Mouse (Mus musculus) adrenal gland, adult 2 months (tissue): ENCODE measurements at regions not wholly inside any gene's neighbourhood (a gene's known extent, or its start where the extent isn't known, plus 50 kb on each side); places are given as distances from the start of the nearest gene placed in this dataset.

ENCODE experiments used
- DNase-seq: peaks from one replicate; pipeline ENCODE4 v3.0.0; 2021

DNA sequence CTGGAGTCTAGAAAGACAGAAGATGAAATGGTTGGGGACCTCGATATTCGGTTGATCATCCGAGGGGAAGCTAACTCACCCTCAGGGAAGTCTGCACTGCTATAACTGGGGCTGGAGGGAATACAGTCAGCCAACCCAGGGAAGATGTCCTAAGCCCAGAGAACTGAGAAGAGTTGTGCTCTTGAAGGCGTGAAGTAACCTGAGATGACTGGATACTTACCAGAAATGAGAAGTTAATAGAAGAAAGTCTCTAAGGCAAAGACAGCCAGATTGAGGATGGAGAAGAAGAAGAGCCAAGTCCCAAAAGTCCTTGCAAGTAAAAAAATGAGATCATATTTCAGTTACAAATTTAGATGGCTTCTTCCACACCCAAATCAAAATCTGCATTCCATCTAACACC lies 146.5 kb upstream of the Usp24 start:
- no peak for DNase-seq

DNA sequence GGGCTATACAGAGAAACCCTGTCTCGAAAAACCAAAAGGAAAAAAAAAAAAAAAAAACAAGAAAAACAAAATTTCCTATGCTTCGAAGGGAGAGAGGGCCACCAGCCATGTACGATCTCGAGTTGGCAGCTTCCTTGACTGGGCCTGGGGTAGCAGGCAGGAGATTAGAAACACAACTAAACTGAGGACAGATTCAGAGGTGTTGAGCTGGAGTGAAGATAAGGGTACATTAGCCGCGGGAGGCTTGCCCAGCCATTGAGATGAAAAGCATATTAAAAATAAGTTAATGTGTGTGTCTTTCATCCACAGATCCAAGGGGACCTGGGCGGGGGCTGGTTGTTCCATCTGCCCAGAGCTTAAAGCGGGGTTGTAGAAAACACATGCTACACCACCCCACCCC lies 145.3 kb upstream of the Usp24 start:
- no peak for DNase-seq

DNA sequence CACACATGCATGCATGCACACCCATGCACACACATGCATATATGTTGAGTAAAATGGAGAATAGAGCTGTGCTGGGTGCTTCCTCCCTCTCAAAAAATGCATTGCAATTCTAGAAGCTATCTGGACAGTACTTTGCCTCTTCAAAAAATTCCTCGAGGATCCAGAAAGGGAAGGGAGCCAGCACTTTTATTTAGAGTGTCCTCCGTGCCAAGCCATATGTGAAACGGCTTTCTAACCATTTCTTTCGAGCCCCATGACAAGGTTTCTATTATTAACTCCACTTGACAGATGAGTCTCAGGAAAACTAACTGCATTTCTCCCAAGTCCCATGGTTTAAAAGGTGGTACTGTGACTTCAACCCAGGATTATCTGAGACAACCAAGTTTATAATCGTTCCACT lies 140.7 kb upstream of the Usp24 start:
- DNase-seq: no peak

DNA sequence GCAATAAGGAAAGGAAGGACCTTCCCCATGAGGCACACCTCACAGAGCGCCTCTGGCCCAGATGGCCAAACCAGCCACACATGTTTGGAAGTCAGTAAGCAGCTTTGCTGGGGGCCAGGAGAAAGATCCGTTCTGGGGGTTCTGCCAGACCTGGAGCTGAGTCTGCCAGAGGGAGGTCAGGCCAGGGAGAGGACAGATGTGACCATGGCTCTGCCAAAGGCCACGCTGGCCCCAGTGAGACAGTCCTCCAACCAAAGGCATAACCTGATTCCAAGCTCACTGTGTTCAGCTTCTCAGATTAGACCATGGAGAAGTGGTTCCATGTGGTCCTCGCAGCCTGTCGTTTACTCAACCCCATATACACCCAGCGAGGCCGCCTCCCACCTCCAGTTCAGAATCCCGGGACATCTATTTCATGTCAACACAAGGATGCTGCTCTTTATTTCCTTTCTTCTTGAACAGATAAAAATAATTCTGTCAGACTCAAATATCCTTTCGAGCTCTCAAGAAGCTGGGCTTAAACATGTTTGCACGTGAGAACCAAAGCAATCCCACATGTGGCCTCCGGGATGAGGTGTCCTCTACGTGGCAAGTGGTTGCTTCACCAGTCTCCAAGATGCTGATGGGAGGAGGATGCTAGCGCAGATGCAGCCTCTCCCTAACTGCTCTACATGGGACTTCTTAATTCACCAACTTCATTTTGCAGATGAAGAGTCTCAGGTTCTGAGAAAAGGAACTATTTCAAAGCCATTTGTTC lies 130.1 kb upstream of the Usp24 start:
- peak; percentile 52 for DNase-seq

DNA sequence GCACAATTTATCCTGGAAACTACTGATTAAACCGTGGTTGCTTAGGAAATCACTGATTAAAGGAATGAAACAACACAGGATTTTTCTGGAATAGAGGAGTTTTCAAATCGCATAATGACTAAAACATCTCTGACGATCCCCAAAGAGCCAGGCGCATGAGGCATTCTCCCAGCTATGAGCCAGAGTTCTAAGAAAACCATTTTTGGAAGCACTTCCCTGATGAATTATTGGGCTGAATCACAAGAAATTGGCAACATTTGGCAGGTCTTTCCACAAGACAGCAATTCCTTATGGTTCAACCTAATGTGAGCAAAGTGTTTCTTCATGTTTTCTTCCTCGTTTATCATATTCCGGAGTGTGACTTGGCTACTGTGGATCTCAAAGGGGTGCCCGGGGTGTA lies 129.3 kb upstream of the Usp24 start:
- peak; percentile 70 for DNase-seq

- DNase-seq: no peak
These were observed 125.8 kb upstream of the Usp24 start for GRCm38 (mm10) chr4:106190248-106190647.

- DNase-seq: no peak
These were observed 124.7 kb upstream of the Usp24 start for GRCm38 (mm10) chr4:106191331-106191730.

- DNase-seq: peak; percentile 64
These were observed 124.2 kb upstream of the Usp24 start for GRCm38 (mm10) chr4:106191843-106192242.

- no peak for DNase-seq
These were observed 122.6 kb upstream of the Usp24 start for GRCm38 (mm10) chr4:106193204-106193945.

GRCm38 (mm10) chr4:106195497-106196166 lies 120.4 kb upstream of the Usp24 start:
- peak; percentile 64 for DNase-seq

DNA sequence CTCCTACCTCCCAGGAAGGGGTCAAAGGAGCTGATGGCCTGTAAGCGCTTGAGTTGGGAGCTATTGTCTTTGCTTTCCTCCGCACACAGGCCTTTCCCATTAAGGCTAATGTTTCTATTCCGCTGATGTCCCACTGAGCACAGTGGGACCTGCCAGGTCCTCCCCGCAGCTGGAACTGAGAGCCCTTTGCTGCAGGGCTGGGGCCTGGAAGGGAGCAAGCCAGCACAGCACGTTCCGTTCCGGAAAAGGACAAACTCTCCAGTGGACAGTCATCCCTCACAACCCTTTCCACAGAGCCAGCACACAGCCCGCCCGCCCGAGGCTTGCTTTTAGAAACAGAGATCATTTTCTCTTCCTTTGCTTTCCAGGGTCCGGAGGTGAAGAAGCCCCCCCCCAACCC lies 116.2 kb upstream of the Usp24 start:
- DNase-seq: peak; percentile 43

GRCm38 (mm10) chr4:106200241-106200640 lies 115.8 kb upstream of the Usp24 start:
- no peak for DNase-seq

DNA sequence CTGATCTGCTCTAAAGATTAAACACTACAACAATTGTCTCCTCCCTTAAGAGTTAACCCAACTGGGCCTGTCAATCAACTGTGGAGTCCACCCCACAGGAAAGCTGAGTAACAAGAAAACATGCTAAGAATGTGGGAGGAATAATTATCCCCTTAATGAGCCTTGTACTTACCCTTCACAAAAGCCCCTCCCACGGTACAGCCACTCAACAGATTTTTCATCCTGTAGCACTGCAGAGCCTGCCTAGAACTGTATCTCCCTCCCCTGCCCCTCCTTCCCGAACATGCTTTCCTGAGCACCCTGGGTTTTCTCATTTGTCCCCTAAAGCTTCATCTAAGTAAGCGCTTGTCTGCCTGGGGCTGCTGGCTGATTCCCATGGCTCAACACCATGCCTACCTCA lies 113.5 kb upstream of the Usp24 start:
- DNase-seq: no peak

DNA sequence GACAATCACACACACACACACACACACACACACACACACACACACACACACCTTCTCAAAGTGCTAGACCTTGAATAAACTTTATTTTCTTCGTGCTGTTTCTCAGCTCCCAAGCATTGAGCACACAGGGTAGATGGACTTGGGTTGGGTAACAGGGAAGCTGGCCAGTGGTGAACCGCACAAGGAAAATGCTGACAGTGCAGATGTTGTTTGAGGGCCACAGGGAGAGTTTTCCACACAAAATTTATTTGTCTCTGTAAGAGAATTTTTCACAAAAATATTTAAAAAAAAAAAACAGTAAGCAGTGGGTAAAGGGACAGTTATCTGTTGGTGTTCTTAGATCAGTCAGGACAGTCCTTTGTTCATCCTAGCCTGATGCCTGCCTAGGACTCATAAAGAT lies 110.8 kb upstream of the Usp24 start:
- DNase-seq: no peak

DNA sequence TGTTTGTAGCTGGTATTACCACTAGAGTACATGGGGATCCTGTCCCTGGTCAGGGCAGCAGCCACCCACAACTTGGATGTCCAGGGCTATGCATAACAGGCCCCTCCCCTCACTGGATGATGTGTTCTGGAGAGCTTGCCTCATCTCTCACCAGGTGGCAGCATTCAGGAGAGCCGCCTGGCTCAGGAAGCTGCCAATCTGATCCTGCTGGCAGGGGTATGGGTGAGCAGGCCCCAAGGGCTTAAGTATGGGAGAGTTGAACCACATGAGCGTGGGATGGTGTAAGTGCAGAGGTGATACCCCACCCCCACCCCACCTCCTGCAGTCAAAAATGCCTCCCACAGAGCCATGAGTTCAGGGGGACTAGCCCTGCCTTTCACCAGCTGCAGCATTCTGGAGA lies 110.0 kb upstream of the Usp24 start:
- DNase-seq: no peak

DNA sequence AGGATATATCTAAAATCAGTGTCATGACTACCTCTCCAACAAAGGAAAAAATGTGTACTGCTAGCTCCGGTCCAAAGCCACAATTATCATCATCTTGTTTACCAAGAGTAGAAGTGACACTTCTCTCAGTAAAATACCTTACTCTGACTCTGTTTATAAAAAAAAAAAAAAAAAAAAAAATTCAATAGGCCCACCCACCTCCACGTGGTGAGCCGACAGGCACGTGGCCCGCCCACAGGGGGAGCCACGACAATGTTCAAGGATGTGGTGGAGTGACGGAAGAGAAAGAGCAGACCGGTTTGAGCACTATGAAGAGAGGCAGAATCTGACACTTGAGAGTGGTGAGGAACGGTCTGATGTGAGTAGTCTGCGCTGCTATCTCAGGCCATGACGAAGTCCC lies 106.5 kb upstream of the Usp24 start:
- no peak for DNase-seq

- DNase-seq: peak; percentile 48
These were observed 106.0 kb upstream of the Usp24 start for GRCm38 (mm10) chr4:106209975-106210374.

GRCm38 (mm10) chr4:106214170-106214569 lies 101.8 kb upstream of the Usp24 start:
- DNase-seq: no peak

DNA sequence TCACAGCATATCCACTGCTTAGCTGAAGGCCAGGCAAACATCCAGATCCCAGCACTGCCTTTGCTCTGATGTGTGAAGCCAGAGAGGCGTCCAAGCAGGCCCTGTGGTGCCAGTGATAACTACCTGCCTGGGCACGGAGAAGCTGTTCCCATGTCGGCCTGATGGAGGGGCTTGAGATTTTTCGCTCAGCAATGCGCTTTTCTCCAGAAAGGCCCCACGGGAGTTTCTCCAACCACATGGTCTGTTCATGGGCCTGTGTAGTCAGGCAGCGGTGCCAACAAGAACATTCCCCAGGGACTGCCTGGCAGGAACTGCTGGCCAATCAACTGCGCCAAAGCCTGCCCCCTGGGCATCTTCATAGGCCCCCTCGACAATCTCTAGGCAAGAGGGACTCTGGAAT lies 95.4 kb upstream of the Usp24 start:
- peak; percentile 28 for DNase-seq

- DNase-seq: peak; percentile 52
These were observed 90.7 kb upstream of the Usp24 start for GRCm38 (mm10) chr4:106225184-106225862.

DNA sequence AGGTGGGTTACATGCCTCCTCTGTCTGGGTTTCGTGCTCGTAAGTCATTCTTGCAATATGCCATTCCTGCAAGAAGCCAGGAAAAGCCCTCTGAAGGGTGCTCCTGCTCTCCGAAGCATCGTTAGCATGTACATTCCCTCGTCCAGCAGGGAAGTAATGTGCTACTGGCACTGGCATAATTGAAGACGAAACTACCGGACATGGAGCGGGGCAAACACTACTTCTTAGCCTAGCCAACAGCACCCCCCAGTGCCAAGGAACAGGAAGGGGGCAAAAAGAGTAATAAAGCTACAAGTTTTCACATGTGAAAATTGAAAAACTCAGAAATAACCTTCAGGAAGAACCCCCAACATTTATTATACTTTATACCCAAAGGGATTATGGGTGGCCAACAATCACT lies 88.6 kb upstream of the Usp24 start:
- DNase-seq: no peak

DNA sequence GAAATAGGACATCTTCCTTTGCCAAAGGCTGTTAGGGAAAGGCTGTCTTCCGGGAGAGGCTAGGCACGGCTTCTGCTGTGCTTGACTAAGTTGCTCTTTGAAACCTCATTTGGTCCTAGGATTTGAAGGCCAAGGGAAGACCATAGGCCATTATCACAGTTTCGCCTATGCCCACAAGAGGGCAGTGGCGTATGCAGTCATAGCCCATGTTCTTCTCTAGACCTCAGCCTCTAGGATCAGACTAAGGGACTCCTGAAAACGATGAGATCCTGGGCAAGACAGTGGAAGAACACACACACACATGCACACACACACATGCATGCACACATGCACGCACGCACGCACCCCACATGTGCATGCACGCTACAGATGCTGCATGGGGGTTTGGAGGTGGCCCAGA lies 87.5 kb upstream of the Usp24 start:
- peak; percentile 78 for DNase-seq

DNA sequence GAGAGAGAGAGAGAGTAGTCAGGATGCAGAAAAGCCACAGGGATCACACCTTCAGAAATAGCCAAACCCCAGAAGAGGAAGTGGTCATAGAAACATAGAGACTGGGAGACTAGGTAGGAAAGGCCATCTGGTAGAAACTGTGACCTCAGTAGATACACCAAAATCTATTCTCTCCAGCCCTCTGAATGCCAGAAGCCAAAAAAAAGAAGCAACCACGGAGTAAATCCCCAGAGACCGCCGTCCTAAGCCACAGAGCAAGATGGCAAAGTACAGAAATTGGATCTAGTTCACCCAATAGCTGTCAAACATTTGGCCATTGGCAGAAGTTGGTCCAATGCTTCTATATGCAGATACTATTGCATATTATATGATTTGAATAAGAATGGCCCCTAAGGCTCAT lies 86.5 kb upstream of the Usp24 start:
- DNase-seq: no peak
